Mouse (Mus musculus) myocyte (in vitro differentiated cells): ENCODE results near the gene Dmwd. TPM values are rescaled to one million over a fixed set of nuclear protein-coding genes. Genes with fewer than 3 reads are reported as not detected.
A peak's percentile ranks its signal among the peaks of the same experiment; 100 is the strongest.

ENCODE experiments used
- H3K27me3 ChIP-seq: one replicate; pipeline ENCODE4 v1.6.1; 2011; ENCODE audit not compliant: control insufficient read depth, insufficient read depth, insufficient read length
- H3K36me3 ChIP-seq: one replicate; pipeline ENCODE4 v1.6.1; 2011; ENCODE audit not compliant: control insufficient read depth, insufficient read depth
- H3K4me2 ChIP-seq: one replicate; pipeline ENCODE4 v1.6.1; 2011; ENCODE audit warnings: low read depth, control low read depth
- H3K4me3 ChIP-seq: one replicate; pipeline ENCODE4 v1.5.1; 2011; ENCODE audit warnings: mild to moderate bottlenecking, control low read depth, moderate library complexity
- H3K79me2 ChIP-seq: one replicate; pipeline ENCODE4 v1.6.1; 2011; ENCODE audit not compliant: control insufficient read depth, insufficient read depth
- H3ac ChIP-seq: one replicate; pipeline ENCODE4 v1.6.1; 2011; ENCODE audit not compliant: control insufficient read depth, insufficient read length
- CEBPB ChIP-seq: IDR thresholded peaks from 2 replicates; pipeline ENCODE4 v1.6.1; 2011; ENCODE audit warnings: mild to moderate bottlenecking, moderate library complexity; ENCODE audit not compliant: poor library complexity, insufficient read depth, severe bottlenecking
- E2F4 ChIP-seq: IDR thresholded peaks from one replicate; pipeline ENCODE4 v1.6.1; 2011; ENCODE audit warnings: mild to moderate bottlenecking, control low read depth, moderate library complexity; ENCODE audit not compliant: insufficient read depth
- MAX ChIP-seq: IDR thresholded peaks from one replicate; pipeline ENCODE4 v1.6.1; 2011; ENCODE audit warnings: low read depth, mild to moderate bottlenecking, control low read depth
- MYOD1 ChIP-seq, 3 experiments: IDR thresholded peaks; one replicate each; pipeline ENCODE4 v1.6.1; 2011; ENCODE audit warnings: control low read depth in 2 of 3, low read depth in 2 of 3, mild to moderate bottlenecking in 2 of 3, moderate library complexity in 1 of 3; ENCODE audit not compliant: insufficient read length in 2 of 3, control insufficient read depth in 1 of 3
- MYOG ChIP-seq, 3 experiments: IDR thresholded peaks; one replicate each; pipeline ENCODE4 v1.6.1; 2011; ENCODE audit warnings: control low read depth in 2 of 3, low read depth in 2 of 3, mild to moderate bottlenecking in 2 of 3; ENCODE audit not compliant: insufficient read length in 2 of 3, control insufficient read depth in 1 of 3, insufficient read depth in 1 of 3
- POLR2A ChIP-seq: IDR thresholded peaks from one replicate; pipeline ENCODE4 v1.6.1; 2011; ENCODE audit warnings: low read depth, mild to moderate bottlenecking, control low read depth, moderate library complexity; ENCODE audit not compliant: insufficient read length
- POLR2AphosphoS2 ChIP-seq: IDR thresholded peaks from one replicate; pipeline ENCODE4 v1.6.1; 2011; ENCODE audit warnings: low read depth, control low read depth; ENCODE audit not compliant: insufficient read length
- REST ChIP-seq: IDR thresholded peaks from one replicate; pipeline ENCODE4 v1.6.1; 2011; ENCODE audit warnings: mild to moderate bottlenecking, control low read depth, moderate library complexity; ENCODE audit not compliant: insufficient read depth, insufficient read length
- SRF ChIP-seq: IDR thresholded peaks from one replicate; pipeline ENCODE4 v1.6.1; 2011; ENCODE audit warnings: low read depth; ENCODE audit not compliant: control insufficient read depth, insufficient read length
- TCF12 ChIP-seq: IDR thresholded peaks from one replicate; pipeline ENCODE4 v1.6.1; 2011; ENCODE audit warnings: mild to moderate bottlenecking, control low read depth; ENCODE audit not compliant: poor library complexity, insufficient read depth, severe bottlenecking
- TCF3 ChIP-seq: IDR thresholded peaks from one replicate; pipeline ENCODE4 v1.6.1; 2011; ENCODE audit warnings: low read depth, control low read depth; ENCODE audit not compliant: insufficient read length
- USF1 ChIP-seq: IDR thresholded peaks from one replicate; pipeline ENCODE4 v1.6.1; 2011; ENCODE audit warnings: low read depth, mild to moderate bottlenecking, control low read depth, moderate library complexity
- polyA plus RNA-seq: library from polyadenylated mRNA; unstranded; fragments of >200 nt; fragmentation: generic; extraction: Trizol; gene quantifications from one replicate; pipeline ENCODE4 v1.2.1, GENCODE M21; 2012; ENCODE audit warnings: missing spikeins

Gene Dmwd
- polyA plus RNA-seq, 1 experiment, result 83.7 TPM

- Histone ChIP-seq H3K4me3 (no peak overlapping the region), H3K36me3 (no peaks in the 10 kb centered on the region), H3ac (no peak overlapping the region), H3K27me3 (no peaks in the 10 kb centered on the region), H3K4me2 (no peak overlapping the region), H3K79me2 (no peaks in the 10 kb centered on the region)
- TF ChIP-seq TCF3 (no peak), MAX (no peak), POLR2AphosphoS2 (no peak), SRF (no peak), POLR2A (no peak), TCF12 (no peak), CEBPB (no peak), REST (no peak)
Observed at GRCm38 (mm10) chr7:19107436-19107835, 31.4 kb downstream of the Dmwd start.

GRCm38 (mm10) chr7:19109565-19109964 lies 33.5 kb downstream of the Dmwd start:
- Histone ChIP-seq H3ac (no peak overlapping the region), H3K4me2 (no peak overlapping the region), H3K4me3 (no peak overlapping the region), H3K79me2 (no peaks in the 10 kb centered on the region), H3K27me3 (no peaks in the 10 kb centered on the region), H3K36me3 (no peaks in the 10 kb centered on the region)
- TF ChIP-seq SRF, result no peak
- TF ChIP-seq TCF12, result no peak
- no peak for TF ChIP-seq E2F4
- no peak for TF ChIP-seq USF1
- TF ChIP-seq POLR2A, result no peak
- TF ChIP-seq CEBPB, result no peak
- no peak for TF ChIP-seq POLR2AphosphoS2
- no peak for TF ChIP-seq MYOD1 (IDR thresholded peaks at IDR 0.05; ENCODE audit: control insufficient read depth in 1 of 3, insufficient read length in 2 of 3, low read depth in 2 of 3)

DNA sequence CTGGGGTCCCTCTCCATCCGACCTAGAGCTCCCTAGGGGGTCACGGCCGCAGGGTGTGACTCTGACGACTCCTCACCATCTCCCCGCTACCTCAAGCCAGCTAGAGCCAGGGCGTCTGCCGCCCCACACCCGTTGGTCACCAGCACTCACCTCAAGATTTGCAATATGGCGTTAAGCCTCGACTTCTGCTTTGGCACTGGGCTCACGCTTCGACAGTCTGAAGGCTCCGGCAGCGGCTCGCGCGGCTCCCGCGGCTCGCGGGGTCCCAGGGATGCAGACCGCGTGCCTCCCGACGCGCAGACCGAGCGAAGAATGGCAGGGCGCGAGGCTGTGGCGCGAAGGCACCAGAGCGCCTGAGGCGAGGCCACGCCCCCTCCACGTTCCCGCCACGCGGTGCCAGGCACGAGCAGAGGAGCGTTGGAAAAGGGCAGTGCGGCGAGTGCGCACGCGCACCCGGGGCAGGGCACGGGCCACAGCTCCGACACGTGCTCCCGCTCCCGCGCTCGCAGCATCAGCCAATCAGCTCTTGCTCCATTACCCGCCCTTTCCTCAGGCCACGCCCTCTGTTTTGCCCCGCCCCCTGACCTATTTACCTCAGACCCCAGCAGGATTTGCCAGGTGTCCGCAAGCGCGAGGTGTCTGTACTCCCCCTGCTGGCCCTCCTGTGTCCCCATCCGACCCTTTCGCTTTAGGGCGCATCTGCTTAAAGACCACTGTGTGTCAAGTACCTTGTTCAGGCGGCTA lies 42.2 kb downstream of the Dmwd start, which contains the start of gene Gm4969:
Gene Gm4969 (minus strand): TSS at position 341 of the 744 bp plus-strand sequence.
- Histone ChIP-seq H3K79me2 (peaks cover 26% of the 10 kb centered on the region), H3K4me3 (peak within 1 kb of the TSS; percentile 75), H3K36me3 (no peaks in the 10 kb centered on the region)

DNA sequence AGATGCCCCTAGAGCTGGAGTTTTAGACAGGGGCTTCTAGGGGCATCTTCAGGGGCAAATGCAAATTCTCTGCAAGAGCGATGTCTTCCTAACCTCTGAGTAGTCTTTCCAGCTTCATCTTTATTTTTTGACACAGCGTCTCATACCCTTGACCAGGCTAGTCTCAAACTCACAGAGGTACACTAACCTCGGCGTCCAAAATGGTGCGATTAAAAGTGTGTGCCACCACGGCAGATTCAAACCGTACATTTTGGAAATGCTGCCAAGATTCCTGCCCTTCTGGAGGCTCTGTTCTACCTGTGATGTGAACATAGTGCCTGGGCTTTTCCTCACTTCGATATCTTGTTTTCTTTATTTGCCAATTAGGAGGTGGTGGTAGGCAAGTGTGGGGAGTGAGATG lies 43.1 kb downstream of the Dmwd start:
- no peak for TF ChIP-seq E2F4
- TF ChIP-seq MAX, result no peak
- TF ChIP-seq MYOD1 (IDR thresholded peaks at IDR 0.05; ENCODE audit: control insufficient read depth in 1 of 3, insufficient read length in 2 of 3, low read depth in 2 of 3), result no peak
- no peak for TF ChIP-seq TCF12
- no peak for TF ChIP-seq SRF
- TF ChIP-seq USF1, result no peak
- no peaks in the 10 kb centered on the region for H3K27me3 ChIP-seq
- no peak overlapping the region for H3ac ChIP-seq
- peak overlapping the region; percentile 75 for H3K4me3 ChIP-seq
- peak overlapping the region; percentile 60 for H3K4me2 ChIP-seq
- peaks cover 26% of the 10 kb centered on the region for H3K79me2 ChIP-seq
- no peaks in the 10 kb centered on the region for H3K36me3 ChIP-seq

More for the DNA sequence above, 42.2 kb downstream of the Dmwd start, which contains the start of gene Gm4969:
- H3ac ChIP-seq, result no peak within 1 kb of the TSS
- H3K27me3 ChIP-seq, result no peaks in the 10 kb centered on the region
- TF ChIP-seq USF1, result no peak
- no peak for TF ChIP-seq CEBPB
- no peak for TF ChIP-seq POLR2AphosphoS2
- no peak for TF ChIP-seq MAX
- no peak for TF ChIP-seq TCF12
- no peak for TF ChIP-seq MYOG (IDR thresholded peaks at IDR 0.05; ENCODE audit: control insufficient read depth in 1 of 3, insufficient read depth in 1 of 3, insufficient read length in 2 of 3, low read depth in 2 of 3)
- TF ChIP-seq REST, result no peak
- TF ChIP-seq SRF, result no peak
- no peak for TF ChIP-seq TCF3
- no peak for TF ChIP-seq E2F4
- no peak for TF ChIP-seq MYOD1 (IDR thresholded peaks at IDR 0.05; ENCODE audit: control insufficient read depth in 1 of 3, insufficient read length in 2 of 3, low read depth in 2 of 3)
- no peak for TF ChIP-seq POLR2A
- H3K4me2 ChIP-seq, result peak within 1 kb of the TSS; percentile 60
